Mouse (Mus musculus): ENCODE measurements at regions not wholly inside any gene's neighbourhood (a gene's known extent, or its start where the extent isn't known, plus 50 kb on each side); places are given as distances from the start of the nearest gene placed in this dataset.
A peak's percentile ranks its signal among the peaks of the same experiment; 100 is the strongest.

DNA sequence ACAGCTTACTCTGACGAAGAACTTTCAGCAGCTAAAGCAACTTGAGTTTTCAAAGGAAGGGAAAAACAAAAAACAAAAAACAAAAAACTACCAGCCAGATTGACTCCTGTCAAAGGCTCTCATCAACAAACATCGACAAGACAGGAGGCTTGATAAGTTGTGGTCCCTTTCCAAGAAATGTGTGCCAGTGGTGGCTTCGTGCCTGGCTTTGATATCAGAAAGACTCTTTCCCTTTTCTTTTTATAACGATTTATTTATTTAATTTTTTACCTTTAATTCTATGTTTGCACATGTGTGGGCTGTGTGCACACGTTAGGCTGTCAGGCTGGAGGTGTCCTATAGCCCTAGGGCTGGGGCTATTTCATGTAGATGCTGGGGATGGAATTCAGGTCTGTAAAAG is 60.4 kb downstream of the Dact1 start:
- no peak for DNase-seq

DNA sequence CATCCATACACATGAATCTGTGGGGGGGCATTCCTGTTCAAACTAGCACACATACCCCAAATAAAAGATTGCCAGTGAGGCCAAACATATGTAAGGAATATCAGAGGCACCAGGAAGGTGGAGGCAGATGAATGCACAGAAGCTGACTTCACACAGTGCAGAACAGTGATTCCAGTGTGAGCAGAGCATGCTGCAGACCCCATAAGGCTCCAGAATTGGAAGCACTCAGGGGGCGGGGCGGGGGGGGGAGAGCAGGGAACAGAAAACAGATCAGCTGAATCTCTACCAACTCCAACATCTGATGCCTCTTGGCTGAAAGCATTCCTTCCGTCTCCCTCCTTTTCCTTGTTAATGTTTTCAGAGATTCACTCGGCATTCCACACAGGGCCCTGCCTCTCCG is 62.3 kb downstream of the Dact1 start:
- DNase-seq: no peak

DNA sequence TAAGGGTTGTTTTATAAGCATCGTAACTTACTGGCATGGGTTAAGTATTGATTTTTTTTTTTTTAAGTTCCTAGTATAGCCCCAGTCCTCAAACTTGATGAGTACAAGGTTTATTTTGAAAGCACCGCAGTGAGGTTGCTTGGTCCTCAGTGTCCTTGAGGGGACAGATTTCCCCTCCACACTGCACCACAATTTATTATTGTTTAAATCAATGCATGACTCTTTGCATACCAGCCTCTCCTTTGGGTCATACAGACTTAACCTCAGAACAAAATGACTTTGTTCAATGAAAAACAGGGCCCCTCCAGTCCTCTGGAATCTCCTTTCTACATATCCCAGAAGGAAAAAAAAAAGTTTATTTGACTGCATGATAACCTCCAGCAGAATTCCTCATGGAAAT is 63.9 kb downstream of the Dact1 start:
- DNase-seq: no peak

DNA sequence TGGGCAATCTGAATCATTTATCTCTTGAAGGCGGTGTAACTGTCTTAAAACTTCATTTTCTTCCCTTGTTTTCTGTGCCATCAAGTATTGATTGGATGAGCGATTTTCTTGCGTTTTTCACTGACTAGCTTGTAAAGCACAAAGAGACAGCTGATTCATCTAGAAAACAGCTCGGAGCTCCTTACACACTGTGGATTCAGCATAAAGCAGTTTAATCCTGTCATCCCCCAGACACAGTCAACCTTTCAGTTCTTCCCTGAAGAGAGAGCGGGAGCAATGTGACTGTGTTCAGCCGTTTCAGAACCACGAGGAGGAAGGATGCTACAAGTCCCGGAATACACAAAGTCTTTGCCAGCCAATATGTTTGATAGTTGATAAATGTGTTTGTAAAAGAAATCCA is 66.8 kb downstream of the Dact1 start:
- no peak for DNase-seq

DNA sequence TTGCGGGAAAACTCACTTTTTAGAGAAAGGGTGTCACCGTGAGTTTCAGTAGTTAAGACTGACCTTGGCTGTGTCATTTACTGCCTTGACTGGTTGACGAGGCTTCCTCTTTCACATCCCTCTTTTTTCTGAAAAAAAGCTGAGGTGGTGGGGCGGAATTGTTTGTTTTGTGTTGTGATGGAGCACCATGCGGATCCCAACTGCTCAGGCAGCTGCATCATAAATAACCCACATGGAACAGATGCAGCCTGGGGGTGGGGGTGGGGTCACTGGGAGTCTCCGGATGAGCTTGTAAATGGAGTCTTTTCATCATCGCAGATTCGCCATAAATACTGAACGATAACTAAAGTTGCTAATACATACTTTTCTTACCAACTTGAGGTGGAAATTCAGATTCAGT is 67.3 kb downstream of the Dact1 start:
- no peak for DNase-seq

DNA sequence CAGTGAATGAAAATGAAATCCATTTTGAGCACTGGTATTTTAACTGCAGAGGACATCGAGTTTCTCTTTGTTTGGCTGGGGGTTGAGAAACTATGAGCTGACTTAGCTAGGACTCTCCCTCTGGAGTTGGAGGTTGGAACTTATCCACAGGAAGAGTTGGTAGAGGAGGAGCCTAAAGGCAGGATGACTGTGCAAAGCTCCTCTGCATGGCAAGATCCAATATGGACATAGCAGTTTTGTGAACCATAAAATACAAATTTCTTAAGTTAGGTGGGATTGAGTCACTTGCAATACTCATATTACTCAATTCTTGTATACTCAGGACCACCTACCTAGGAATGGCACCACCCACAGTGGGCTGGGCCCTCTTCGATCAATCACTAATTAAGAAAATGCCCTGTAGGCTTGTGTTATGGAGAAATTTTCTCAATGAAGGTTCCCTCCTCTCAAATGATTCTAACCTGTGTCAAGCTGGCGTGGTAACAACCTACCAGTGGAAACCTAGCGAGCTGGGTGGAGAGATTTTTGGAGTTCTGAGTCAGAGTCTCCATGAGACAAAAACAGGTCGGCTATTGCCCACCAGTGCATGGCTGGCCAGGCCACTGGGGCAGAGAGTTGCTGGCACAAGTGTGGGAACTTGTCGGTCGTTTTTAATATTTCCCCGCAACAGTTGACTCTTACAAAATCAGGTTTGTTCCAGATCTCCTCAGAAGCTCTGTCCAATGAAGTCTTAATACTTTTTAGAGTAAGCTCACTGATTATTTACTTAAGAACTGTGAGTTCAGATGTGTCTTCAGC is 70.1 kb downstream of the Dact1 start:
- peak in 1 of 2 experiments; percentile 36 for DNase-seq

DNA sequence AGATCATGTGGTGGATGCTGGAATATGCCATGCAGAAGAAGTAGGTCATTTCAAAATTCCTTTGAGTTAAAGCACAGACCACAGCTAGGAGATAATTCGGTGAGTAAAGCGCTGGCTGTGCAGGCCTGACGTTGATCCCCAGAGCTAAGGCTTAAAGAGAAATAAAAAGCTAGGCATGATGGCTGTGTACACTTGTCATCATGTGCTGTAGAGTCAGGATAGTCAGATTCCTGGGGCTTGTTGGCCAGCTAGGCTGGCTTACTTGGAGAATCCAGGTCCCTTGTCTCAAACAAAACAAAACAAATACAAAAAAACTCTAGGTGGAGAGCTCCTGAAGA is 70.7 kb downstream of the Dact1 start:
- DNase-seq: no peak

DNA sequence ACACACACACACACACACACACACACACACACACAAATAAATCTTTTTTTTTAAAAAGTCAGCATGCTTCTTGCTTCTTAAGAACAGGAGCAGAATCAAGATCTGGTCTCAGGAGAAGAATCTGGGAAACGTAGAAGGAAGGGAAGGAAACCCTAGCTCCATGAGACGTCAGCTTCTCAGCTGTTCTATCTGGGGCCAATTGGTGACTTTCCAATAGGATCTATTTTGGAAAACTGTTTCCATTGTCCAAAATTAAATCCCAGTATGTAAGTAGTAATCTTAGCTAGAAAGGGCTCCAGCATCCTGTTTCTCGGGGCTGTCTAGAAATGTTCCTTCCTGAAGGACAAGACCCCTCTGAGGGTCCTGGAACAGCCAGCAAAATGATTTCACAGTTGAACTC is 76.6 kb downstream of the Dact1 start:
- DNase-seq: peak; percentile 37 to 50

DNA sequence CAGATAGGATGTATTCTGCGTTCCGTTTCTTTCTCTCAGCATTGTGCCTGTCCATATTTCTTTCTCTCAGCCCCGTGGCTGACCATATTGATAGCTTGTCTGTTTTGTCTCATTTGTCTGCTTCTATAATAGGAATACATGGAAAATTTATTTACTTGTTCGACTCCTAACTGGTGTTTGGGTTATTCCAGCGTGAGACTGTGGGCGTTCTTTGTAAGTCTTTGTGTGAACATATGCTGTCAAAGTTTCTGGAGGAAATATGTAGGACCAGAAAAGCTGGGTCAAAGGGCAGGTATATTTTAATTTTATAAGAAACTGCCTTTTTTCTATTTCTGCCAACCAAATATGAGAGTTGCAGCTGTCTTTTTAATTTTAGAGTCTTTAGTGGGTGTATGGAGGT is 81.8 kb downstream of the Dact1 start:
- no peak for DNase-seq

DNA sequence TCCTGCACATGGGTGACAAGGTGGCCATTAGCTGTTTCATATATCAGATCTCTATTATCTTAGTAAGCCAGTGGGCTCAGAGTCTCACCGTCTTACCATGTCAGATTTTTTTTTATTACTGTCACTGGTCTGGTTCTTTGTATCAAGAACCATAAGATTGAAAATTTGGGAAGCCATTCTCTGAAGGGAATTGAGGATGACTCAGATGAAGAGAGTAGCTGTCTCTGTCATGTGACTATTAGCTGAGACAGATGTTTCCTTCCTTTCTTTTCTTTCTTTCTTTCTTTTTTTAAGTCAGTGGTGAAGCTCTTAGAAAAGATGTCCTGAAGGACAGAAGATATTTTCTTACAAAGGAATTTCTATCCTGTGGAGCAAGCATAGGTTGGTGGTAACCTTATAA is 84.1 kb downstream of the Dact1 start:
- DNase-seq: no peak

DNA sequence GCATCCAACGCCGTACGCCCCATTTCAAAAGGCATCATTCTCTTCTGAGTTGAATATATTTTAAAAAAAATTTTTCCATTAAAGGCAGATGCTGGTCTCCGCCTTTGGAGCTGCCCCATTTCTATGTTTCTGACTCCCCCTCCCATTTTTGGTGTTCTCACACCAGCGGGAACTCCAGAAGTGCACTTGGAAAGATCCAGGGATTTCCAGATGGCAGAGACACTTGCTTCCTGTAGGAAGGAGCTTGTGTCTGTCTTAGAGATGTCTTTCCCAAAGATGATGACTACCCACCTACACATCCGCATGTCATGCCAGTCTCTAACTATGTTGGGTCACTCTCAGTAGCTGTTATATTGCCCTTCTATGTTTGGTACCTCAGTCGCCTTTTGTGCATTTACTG is 87.8 kb downstream of the Dact1 start:
- no peak for DNase-seq

DNA sequence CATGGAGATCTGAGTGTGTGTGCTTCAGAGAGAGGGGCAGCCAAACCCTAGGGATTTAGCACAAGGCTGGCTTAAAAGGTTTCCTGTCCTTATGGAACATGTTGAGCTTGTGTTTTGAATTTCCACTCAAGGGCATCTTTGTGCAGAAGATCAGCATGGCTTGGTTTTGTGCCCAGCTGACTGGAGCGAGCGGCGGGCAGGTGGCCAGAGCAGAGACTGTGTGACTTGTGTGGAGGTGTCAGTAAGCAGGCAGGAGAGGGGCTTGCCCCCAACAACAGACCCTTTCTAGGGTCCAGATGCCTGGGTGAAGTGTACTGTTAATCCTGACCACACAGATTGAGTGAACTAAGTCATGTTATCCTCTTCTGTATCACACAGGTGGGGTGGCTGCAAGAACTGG is 89.0 kb downstream of the Dact1 start:
- peak; percentile 64 to 73 for DNase-seq

DNA sequence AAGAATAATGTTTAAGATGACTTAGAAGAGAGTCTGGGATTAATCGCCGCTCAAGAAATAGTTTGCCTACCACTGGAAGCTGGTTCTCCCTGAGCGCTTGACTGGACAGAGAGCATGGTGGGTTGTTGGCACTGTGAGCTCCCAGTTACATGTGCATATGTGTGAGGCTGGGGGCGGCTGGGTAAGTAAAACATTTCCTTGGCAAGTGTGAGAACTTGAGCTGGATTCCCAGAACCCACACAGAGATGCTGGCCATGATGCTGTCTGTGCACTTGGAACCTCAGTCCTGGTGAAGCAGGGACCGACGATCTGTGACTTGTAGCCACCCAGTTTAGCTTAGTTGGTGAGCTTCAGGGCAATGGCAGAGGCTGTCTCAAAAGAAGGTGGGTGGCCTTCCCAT is 90.5 kb downstream of the Dact1 start:
- no peak for DNase-seq

DNA sequence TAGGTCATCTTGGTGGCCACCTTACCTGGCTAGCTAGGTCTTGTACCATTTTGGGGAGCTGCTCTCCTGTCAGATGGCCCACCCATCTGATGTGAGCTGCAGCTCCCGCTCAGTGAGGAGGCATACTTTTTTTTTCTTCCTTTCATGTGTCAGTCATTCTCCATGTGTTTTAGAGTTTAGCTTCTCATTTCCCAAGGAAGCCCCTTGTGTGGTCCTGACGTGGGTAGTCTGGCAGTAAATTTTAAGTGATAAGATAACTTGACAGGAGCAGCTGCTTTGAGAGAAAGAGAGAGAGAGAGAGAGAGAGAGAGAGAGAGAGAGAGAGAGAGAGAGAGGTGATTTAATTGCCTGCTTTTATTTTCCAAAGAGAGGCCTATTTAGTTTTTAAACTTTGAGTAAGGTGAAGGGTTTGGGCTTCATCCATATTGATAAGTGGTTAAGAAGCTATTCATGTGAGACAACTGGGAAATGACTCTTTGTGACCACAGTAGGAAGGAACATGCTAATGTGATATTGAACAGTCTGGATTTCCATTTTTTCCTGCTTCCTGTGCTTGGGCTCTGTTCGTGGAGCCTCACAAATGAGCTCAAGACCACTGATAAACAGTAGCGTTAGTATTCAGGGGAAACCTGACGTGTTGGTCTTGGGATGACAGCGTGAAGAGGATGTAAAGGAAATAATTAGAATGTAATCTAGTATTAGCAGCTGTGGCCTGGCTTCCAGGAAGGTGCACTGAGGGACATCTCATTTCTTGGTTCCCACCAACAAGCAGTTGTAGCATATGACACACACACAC is 92.1 kb downstream of the Dact1 start:
- DNase-seq: no peak

DNA sequence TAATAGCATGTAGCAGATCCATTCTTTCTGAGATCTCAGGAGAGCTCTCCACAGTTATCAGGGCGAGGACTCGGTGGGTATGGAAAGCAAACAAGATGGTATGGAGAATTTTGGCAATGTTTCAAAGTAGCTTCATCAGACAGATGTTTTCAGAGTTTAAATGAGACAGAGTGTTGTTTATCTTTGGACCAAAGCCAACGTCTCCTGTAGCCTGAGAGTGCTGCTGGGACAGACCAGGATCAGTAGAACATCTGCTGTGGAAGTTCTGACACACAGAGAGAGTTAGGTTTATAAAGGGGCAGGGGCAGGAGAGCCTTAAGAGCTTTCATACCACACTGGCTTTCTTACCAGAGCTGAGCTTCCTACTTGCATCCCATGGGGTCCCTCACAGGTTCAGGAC is 97.6 kb downstream of the Dact1 start:
- DNase-seq: no peak

DNA sequence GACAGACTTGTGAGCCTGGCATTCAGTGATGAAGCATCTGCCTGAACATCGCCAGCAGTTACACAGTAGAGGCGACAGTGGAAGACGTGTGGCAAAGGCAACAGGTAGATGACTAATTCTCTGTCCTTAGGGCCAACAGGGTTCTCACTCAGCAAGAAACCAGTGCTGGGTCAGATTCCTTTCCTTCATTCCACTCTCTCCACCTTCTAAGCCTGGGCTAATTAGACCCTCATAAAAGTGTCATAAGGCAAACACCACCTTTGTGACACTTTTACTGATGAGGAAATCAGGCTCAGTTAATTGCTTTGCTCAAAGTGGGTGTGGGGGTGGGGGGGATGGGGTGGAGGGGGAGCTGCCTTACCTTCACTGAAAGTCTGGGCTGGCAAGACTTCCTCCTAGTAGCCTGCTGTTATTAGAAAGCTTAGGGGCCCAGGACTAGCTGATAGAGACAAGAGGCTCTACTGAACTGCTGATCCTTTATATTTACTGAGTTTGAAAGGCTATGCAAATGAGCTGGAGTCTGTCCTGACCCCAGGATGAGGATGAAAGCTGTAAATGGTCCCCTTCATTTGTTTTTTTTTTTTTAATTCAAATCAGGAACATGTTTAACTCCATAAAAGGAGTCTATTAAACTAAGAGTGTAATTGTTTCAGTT is 98.8 kb downstream of the Dact1 start:
- no peak for DNase-seq

DNA sequence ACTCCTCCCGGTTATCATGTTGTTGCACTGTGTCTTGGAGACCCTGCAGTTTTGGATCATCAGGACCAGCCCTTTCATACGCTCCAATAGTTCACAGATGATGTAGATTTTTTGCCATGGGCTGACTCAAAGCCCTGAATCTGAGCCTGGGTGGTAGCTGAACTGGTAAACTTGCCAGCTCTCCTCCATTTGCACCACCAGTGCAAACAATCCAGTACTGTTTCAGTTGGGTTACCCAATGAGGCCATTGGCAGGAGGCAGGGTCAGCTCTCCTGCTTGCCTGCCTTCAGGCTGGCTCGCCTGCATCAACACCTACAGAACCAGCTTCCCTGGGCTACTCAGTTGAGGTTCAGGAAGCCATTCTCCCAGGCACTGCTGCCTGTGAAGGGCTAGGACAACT is 102.6 kb downstream of the Dact1 start:
- no peak for DNase-seq

DNA sequence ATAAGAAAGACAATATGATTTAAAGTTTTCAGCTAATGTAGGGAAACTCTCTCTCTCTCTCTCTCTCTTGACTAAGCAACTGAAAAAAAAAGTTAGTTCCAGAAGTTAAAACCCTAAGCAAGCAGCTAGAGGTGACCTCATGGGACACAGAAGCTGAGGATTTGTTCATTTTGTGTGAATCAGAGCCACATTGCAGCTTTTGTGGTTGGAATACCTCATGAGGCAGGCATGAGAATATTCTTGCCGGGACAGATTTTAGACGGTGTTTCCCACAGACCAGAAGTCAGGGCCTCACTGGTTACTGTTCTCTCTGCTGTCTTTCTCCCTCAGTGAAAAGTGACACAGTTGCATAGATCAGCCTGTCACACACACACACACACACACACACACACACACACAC is 107.3 kb downstream of the Dact1 start:
- DNase-seq: no peak

DNA sequence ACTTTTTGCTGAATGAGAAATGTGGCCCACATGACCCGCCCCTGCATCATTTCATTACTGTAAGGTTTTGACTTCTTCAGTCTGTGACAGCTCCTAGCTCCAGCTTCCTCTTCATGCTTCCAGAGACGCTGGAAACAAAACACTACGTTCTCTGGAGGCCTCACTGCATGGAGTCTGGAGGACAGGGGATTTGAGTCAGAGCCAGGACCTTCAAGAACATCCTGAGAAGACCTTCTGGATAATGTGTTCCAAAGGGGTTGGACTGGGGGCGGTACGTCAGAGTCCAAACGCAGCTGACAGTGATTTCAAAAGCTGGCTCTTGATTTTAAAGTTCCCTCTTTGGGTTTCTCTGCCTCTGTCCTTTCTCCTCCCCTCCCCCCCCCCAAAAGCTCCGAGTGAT is 108.5 kb downstream of the Dact1 start:
- peak; percentile 64 to 79 for DNase-seq

DNA sequence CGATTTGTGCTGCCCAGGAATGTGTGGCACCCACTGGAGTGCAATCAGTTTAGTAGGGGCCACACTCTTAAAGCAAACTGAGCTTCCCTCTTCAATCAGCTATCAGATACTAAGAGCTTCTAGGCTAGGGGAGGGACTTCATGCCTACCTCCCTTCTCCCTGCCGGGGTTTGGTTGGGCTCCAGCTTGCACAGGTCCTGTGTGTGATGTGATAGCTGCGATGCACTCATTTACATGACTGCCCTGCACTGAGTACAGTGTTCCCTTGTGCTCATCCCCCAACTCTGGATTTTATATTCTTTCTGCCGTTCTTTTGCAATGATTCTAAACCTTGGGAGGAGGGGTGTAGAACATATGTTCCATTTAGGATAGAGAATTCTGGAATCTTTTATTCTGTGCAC is 109.5 kb downstream of the Dact1 start:
- no peak for DNase-seq

DNA sequence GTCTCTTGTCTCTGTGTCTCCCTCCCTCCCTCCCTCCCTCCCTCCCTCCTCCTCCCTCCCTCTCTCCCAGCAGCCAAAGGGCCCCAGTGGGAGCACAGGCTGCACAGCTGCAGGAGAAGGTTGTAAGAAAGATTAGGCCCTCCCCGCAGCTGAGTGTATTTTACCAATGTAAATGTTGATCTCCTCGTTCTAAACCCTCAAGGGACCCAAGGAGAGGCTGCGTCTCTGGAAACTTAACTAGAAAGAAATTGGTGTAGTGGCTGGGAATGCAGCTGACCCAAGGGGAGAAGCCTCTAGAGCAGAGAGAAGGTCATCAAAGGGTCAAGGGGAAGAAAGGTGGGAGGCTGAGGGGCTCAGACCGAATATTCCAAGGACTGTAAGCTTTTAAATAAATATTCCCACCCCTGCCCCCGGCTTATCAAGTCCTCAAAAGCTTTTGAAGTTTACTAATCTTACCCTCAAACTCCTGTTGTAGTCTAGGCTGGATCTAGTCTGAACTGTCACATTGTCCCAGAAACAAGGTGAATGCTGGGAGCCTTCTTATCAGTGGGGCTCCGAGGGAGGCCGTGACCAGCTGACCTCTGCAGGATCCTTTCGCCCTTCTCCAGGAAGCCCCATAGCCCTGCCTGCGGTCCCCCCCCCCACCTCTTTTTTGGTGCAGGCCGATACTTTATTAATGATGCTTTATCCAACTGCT is 116.5 kb downstream of the Dact1 start:
- peak in 1 of 2 experiments; percentile 29 for DNase-seq

DNA sequence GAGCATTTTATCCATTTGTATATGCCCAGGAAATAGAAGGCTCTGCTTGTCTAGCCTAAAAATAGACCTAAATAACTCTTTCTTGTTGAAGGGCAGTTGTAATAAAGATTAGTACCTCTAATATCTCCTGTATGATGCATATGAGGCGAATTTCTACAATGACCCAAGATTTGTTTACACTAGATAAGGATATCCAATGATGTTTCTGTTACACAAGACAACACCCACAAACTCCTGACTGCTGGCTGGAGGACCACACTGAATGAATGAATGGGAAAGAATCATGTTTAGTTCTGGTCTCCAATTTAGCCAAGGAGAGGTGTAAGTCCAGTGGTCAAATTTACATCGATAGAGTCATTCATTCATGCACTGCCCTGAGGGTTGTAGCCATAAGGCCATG is 118.3 kb downstream of the Dact1 start:
- no peak for DNase-seq

Measured in heart, adult 18-20 months (tissue).